Comparison of ENCODE assay signal across 23 mouse cellular contexts in genomic region chr4:149392359-149392758, GRCm38 (mm10). TPM values are rescaled to one million over a fixed set of nuclear protein-coding genes. Genes with fewer than 3 reads are reported as not detected.
DNase-seq lines count a peak whose midpoint lies in the region; ATAC-seq and TF ChIP-seq lines count a peak whose summit lies in the region.
"Had no signal": no experiment of that assay in that cellular context is flagged by ENCODE, and none has a peak within 500 bp of the region (broad histone marks: within the 10 kb centered on the region; RNA-seq: fewer than 3 reads in every experiment).

No protein-coding gene starts in this region.

- no peak overlapping the region for H3K9ac ChIP-seq in kidney, embryonic 16.5 days (replicated peaks; ENCODE audit: low read length)
- H3K9ac ChIP-seq: forebrain, postnatal 0 days; hindbrain, embryonic 12.5 days; limb, embryonic 15.5 days; lung, embryonic 14.5 days; neural tube, embryonic 13.5 days had no signal

- ATAC-seq in kidney, embryonic 16.5 days (ENCODE audit: low FRiP score, low TSS enrichment): no peak
- ATAC-seq: forebrain, postnatal 0 days had no signal

- intact Hi-C loops in gastrocnemius, adult 2 months (cut with DNase I): no loop called here

- H3K4me3 ChIP-seq in gastrocnemius, adult 2 months: no peak overlapping the region
- H3K4me3 ChIP-seq in layer of hippocampus, adult 2 months: no peak overlapping the region
- no peak overlapping the region for H3K4me3 ChIP-seq in brown adipose tissue, adult 24 weeks (ENCODE audit: insufficient read depth, low read depth, low read length)
- H3K4me3 ChIP-seq in small intestine, adult 2 months (ENCODE audit: low read depth, low read length): no peak overlapping the region
- no peak overlapping the region for H3K4me3 ChIP-seq in kidney, embryonic 16.5 days (ENCODE audit: low read length)
- H3K4me3 ChIP-seq: hindbrain, embryonic 12.5 days; limb, embryonic 15.5 days; midbrain, embryonic 10.5 days; neural tube, embryonic 13.5 days had no signal

- no peaks in the 10 kb centered on the region for H3K27me3 ChIP-seq in small intestine, adult 2 months (ENCODE audit: control insufficient read depth, insufficient read depth, low read length)
- H3K27me3 ChIP-seq in kidney, embryonic 16.5 days (ENCODE audit: insufficient read depth, low read length): no peaks in the 10 kb centered on the region
- H3K27me3 ChIP-seq: hindbrain, embryonic 12.5 days; limb, embryonic 15.5 days; neural tube, embryonic 13.5 days had no signal

- no peaks in the 10 kb centered on the region for H3K9me3 ChIP-seq in kidney, embryonic 16.5 days (ENCODE audit: low read length)
- H3K9me3 ChIP-seq: hindbrain, embryonic 12.5 days; limb, embryonic 15.5 days; midbrain, embryonic 10.5 days; neural tube, embryonic 13.5 days had no signal

- peaks cover 4% of the 10 kb centered on the region; the same call in 1 of the 2 replicates for H3K4me1 ChIP-seq in brown adipose tissue, adult 24 weeks (ENCODE audit: control insufficient read depth, insufficient read depth, insufficient read length, low read length)
- peaks cover 51% of the 10 kb centered on the region for H3K4me1 ChIP-seq in small intestine, adult 2 months (ENCODE audit: control insufficient read depth, insufficient read depth, insufficient read length, low read length)
- peaks cover 26% of the 10 kb centered on the region for H3K4me1 ChIP-seq in kidney, embryonic 16.5 days (ENCODE audit: insufficient read depth, low read length)
- H3K4me1 ChIP-seq: midbrain, embryonic 10.5 days had no signal

- no peak for DNase-seq in gastrocnemius, adult 2 months
- DNase-seq in gastrocnemius, postnatal 10 days: no peak
- no peak for DNase-seq in layer of hippocampus, adult 2 months (ENCODE audit: low spot score in 2 of 2)
- DNase-seq in layer of hippocampus, postnatal 14 days (ENCODE audit: low spot score in 2 of 2): no peak
- DNase-seq in T-cell, adult 2 months (ENCODE audit: low spot score): no peak
- DNase-seq: adrenal gland, postnatal 36 days; cerebellum, postnatal 14 days; embryo, embryonic 11 days; forebrain, postnatal 0 days; kidney, adult 8-10 months; kidney, postnatal 36 days; lung, embryonic 14.5 days; lung, postnatal 4 days; right cerebral cortex, postnatal 14 days; thymus, adult 2 months had no signal

- no peak overlapping the region for H3K4me2 ChIP-seq in kidney, embryonic 16.5 days (replicated peaks; ENCODE audit: low read depth, low read length)
- H3K4me2 ChIP-seq: heart, embryonic 11.5 days; hindbrain, embryonic 12.5 days; limb, embryonic 15.5 days; lung, embryonic 14.5 days; neural tube, embryonic 13.5 days had no signal

- no peak for TF ChIP-seq POLR2A in small intestine, adult 2 months (IDR thresholded peaks at IDR 0.05; ENCODE audit: low read depth, low read length)

- no peak for TF ChIP-seq CTCF in gastrocnemius, adult 2 months (IDR thresholded peaks at IDR 0.05)
- no peak for TF ChIP-seq CTCF in layer of hippocampus, adult 2 months (conservative IDR thresholded peaks at IDR 0.05)
- no peak for TF ChIP-seq CTCF in small intestine, adult 2 months (IDR thresholded peaks at IDR 0.05; ENCODE audit: extremely low read depth, insufficient read length, insufficient replicate concordance, low read depth, low read length)

- H3K36me3 ChIP-seq in small intestine, adult 2 months (ENCODE audit: control insufficient read depth, insufficient read depth, low read length): peaks cover 3% of the 10 kb centered on the region
- H3K36me3 ChIP-seq in kidney, embryonic 16.5 days (ENCODE audit: insufficient read depth, low read length): peaks cover 12% of the 10 kb centered on the region

- peak overlapping the region; percentile 44 for H3K27ac ChIP-seq in gastrocnemius, adult 2 months
- peak overlapping the region; percentile 44; the same call in 1 of the 2 replicates for H3K27ac ChIP-seq in layer of hippocampus, adult 2 months
- H3K27ac ChIP-seq in brown adipose tissue, adult 24 weeks (replicated peaks; ENCODE audit: low read depth, low read length): 0 out of 2 replicates have a peak overlapping the region, but pooled peaks have one; percentile 1
- H3K27ac ChIP-seq in small intestine, adult 2 months (ENCODE audit: insufficient read depth, low read depth, low read length): peak overlapping the region; percentile 97
- no peak overlapping the region for H3K27ac ChIP-seq in kidney, embryonic 16.5 days (ENCODE audit: low read length)
- H3K27ac ChIP-seq: hindbrain, embryonic 12.5 days; limb, embryonic 15.5 days; midbrain, embryonic 10.5 days; neural tube, embryonic 13.5 days had no signal

- WGBS in small intestine, adult 2 months: 14% methylated on average over 4 of the region's 4 CpGs
- WGBS in kidney, embryonic 16.5 days: 89% methylated on average over 4 of the region's 4 CpGs

RNA-seq across cellular contexts. Expression of gene Ube4b, which starts 34.2 kb away (rescaled TPM):
- 10 to 100 TPM; 31.1 to 35.9 TPM for total RNA-seq in gastrocnemius, adult 2 months (2021)
- total RNA-seq in gastrocnemius, postnatal 10 days (2021): 10 to 100 TPM; 45.4 to 49.7 TPM
- total RNA-seq in layer of hippocampus, adult 2 months (2021): 100 to 1,000 TPM; 105 to 107 TPM
- total RNA-seq in layer of hippocampus, postnatal 14 days (2021): 100 to 1,000 TPM; 107 to 110 TPM
- polyA plus RNA-seq in brown adipose tissue, adult 24 weeks (2012; ENCODE audit: insufficient read depth, insufficient read length, missing spikeins): 28.4 and 29.3 TPM in 2 replicates
- 51.0 and 115 TPM in 2 replicates for polyA plus RNA-seq in small intestine, adult 2 months (2012; rRNA removed)
- 46.8 and 50.9 TPM in 2 replicates for polyA plus RNA-seq in kidney, embryonic 16.5 days (2015; fragmentation: Nextera tagmentation; extraction: Ambion mirVana)
